Mouse (Mus musculus): ENCODE results near the gene Tpbgl.

DNA sequence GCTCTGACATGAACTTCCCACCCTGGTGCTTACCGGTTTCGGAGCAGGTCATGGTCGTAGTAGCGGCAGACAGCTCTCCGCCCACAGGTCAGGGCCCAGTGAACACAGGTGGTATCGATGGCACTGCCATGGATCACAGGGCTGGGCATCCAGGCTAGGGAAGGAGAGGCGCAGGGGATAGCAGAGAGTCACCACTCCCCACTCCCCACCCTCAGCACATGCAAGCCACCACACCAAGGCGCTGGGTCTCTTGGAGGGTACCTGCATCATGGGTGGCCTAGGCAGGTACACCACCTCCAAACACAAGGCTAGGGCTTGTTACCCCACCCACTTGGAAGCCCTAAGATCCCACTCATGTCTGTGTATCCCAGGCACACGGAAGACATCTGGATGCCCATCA is 34.2 kb upstream of the Tpbgl start:
- TF ChIP-seq EP300 (IDR thresholded peaks at IDR 0.05; ENCODE audit: low read depth) (no peak), CTCF (IDR thresholded peaks at IDR 0.05; ENCODE audit: low read depth) (no peak)

Measured in heart, postnatal 0 days (tissue).